Mouse (Mus musculus) midbrain, postnatal 0 days (tissue): ENCODE measurements at regions not wholly inside any gene's neighbourhood (a gene's known extent, or its start where the extent isn't known, plus 50 kb on each side); places are given as distances from the start of the nearest gene placed in this dataset.
A peak's percentile ranks its signal among the peaks of the same experiment; 100 is the strongest.

Experiments
- ATAC-seq: fragments of 200-750 bp; cut with Nextera tagmentation; 2 replicates; pipeline ENCODE4 v1.8.0; 2017; ENCODE audit warnings: moderate number of reproducible peaks, mild to moderate bottlenecking, moderate TSS enrichment, moderate library complexity; ENCODE audit not compliant: low FRiP score
- DNase-seq: peaks from one replicate; pipeline ENCODE4 v3.0.0-alpha.2; 2015; ENCODE audit warnings: low spot score
- H3K27ac ChIP-seq: fragments of 300-500 bp; sonication (generic); 2 replicates; pipeline ENCODE4 v1.5.1; 2014; ENCODE audit warnings: low read depth, mild to moderate bottlenecking, low read length, mixed read lengths
- H3K27me3 ChIP-seq: fragments of 300-500 bp; sonication (generic); 2 replicates; pipeline ENCODE4 v1.6.1; 2014; ENCODE audit warnings: low read length, control low read depth, mixed read lengths; ENCODE audit not compliant: insufficient read depth
- H3K36me3 ChIP-seq: fragments of 300-500 bp; sonication (generic); 2 replicates; pipeline ENCODE4 v1.6.1; 2014; ENCODE audit warnings: low read length, control low read depth, mixed read lengths; ENCODE audit not compliant: insufficient read depth
- H3K4me1 ChIP-seq: fragments of 300-500 bp; sonication (generic); 2 replicates; pipeline ENCODE4 v1.6.1; 2014; ENCODE audit warnings: mild to moderate bottlenecking, control low read depth, antibody characterized with exemption, low read length, mixed read lengths; ENCODE audit not compliant: insufficient read depth
- H3K4me2 ChIP-seq: fragments of 300-500 bp; sonication (generic); 2 replicates; pipeline ENCODE4 v1.6.1; 2014; ENCODE audit warnings: low read depth, mild to moderate bottlenecking, low read length, mixed read lengths; ENCODE audit not compliant: poor library complexity, severe bottlenecking
- H3K4me3 ChIP-seq: fragments of 300-500 bp; sonication (generic); 2 replicates; pipeline ENCODE4 v1.5.1; 2014; ENCODE audit warnings: low read depth, mild to moderate bottlenecking, low read length, moderate library complexity
- H3K9ac ChIP-seq: fragments of 300-500 bp; sonication (generic); replicated peaks from 2 replicates; pipeline ENCODE4 v1.6.1; 2014; ENCODE audit warnings: mild to moderate bottlenecking, low read length, moderate library complexity, mixed read lengths; ENCODE audit not compliant: poor library complexity, severe bottlenecking
- H3K9me3 ChIP-seq: fragments of 300-500 bp; sonication (generic); 2 replicates; pipeline ENCODE4 v1.6.1; 2016; ENCODE audit warnings: low read length, control low read depth
- CTCF ChIP-seq: IDR thresholded peaks from 2 replicates; pipeline ENCODE4 v1.5.1; 2016; ENCODE audit warnings: antibody characterized with exemption, mild to moderate bottlenecking
- WGBS: fragments of 180-500 bp; shearing (Covaris S2); extraction: QIAGEN DNeasy Blood & Tissue Kit; methylation state at CpG from one replicate; pipeline ENCODE4 v1.1.7; 2014; 5-methylcytosine and 5-hydroxymethylcytosine counted together

- Histone ChIP-seq H3K36me3 (no peaks in the 10 kb centered on the region), H3K9me3 (no peaks in the 10 kb centered on the region), H3K27ac (no peak overlapping the region), H3K27me3 (no peaks in the 10 kb centered on the region), H3K9ac (no peak overlapping the region), H3K4me3 (no peak overlapping the region), H3K4me1 (0 out of 2 replicates have a peak, but pooled peaks cover 4% of the 10 kb centered on the region), H3K4me2 (no peak overlapping the region)
- ATAC-seq (no peak), DNase-seq (no peak)
- 56% methylated on average over 3 of the region's 3 CpGs for WGBS
- TF ChIP-seq CTCF: no peak
Observed at GRCm38 (mm10) chr2:169410080-169410479, 177.5 kb downstream of the Gm11011 start.

- Histone ChIP-seq H3K36me3 (no peaks in the 10 kb centered on the region), H3K27me3 (no peaks in the 10 kb centered on the region), H3K27ac (peak overlapping the region; percentile 84), H3K4me2 (no peak overlapping the region), H3K9ac (no peak overlapping the region), H3K9me3 (peaks cover 4% of the 10 kb centered on the region; the same call in 1 of the 2 replicates), H3K4me1 (peaks cover 4% of the 10 kb centered on the region; the same call in 1 of the 2 replicates), H3K4me3 (no peak overlapping the region)
- no peak for TF ChIP-seq CTCF
- 13% methylated on average over 6 of the region's 6 CpGs for WGBS
- DNase-seq (peak; percentile 93), ATAC-seq (peak; percentile 89)
Observed at GRCm38 (mm10) chr2:169404908-169405690, 182.4 kb downstream of the Gm11011 start.

GRCm38 (mm10) chr2:169397758-169398157 is 189.8 kb downstream of the Gm11011 start:
- Histone ChIP-seq H3K9me3 (peaks cover 1% of the 10 kb centered on the region; the same call in 1 of the 2 replicates), H3K27ac (no peak overlapping the region), H3K4me3 (no peak overlapping the region), H3K4me1 (no peaks in the 10 kb centered on the region), H3K27me3 (no peaks in the 10 kb centered on the region), H3K36me3 (no peaks in the 10 kb centered on the region), H3K4me2 (no peak overlapping the region), H3K9ac (no peak overlapping the region)
- 62% methylated on average over 6 of the region's 6 CpGs for WGBS
- no peak for TF ChIP-seq CTCF
- DNase-seq (no peak), ATAC-seq (no peak)

- DNase-seq (no peak), ATAC-seq (no peak)
- 81% methylated on average over 4 of the region's 4 CpGs for WGBS
- no peaks in the 10 kb centered on the region for H3K4me1 ChIP-seq
- H3K4me3 ChIP-seq: no peak overlapping the region
- no peaks in the 10 kb centered on the region for H3K36me3 ChIP-seq
- no peak overlapping the region for H3K9ac ChIP-seq
- H3K9me3 ChIP-seq: no peaks in the 10 kb centered on the region
- H3K27me3 ChIP-seq: no peaks in the 10 kb centered on the region
- no peak for TF ChIP-seq CTCF
- H3K4me2 ChIP-seq: no peak overlapping the region
- no peak overlapping the region for H3K27ac ChIP-seq
Observed at GRCm38 (mm10) chr2:169397013-169397412, 190.5 kb downstream of the Gm11011 start.

GRCm38 (mm10) chr2:169396294-169396693 is 191.3 kb downstream of the Gm11011 start:
- no peaks in the 10 kb centered on the region for H3K36me3 ChIP-seq
- H3K9ac ChIP-seq: no peak overlapping the region
- no peak overlapping the region for H3K27ac ChIP-seq
- no peaks in the 10 kb centered on the region for H3K27me3 ChIP-seq
- TF ChIP-seq CTCF: no peak
- H3K4me2 ChIP-seq: no peak overlapping the region
- no peak for DNase-seq
- no peak overlapping the region for H3K4me3 ChIP-seq
- no peaks in the 10 kb centered on the region for H3K4me1 ChIP-seq
- 83% methylated on average over 4 of the region's 4 CpGs for WGBS
- ATAC-seq: no peak
- no peaks in the 10 kb centered on the region for H3K9me3 ChIP-seq

GRCm38 (mm10) chr2:169389611-169390010 is 197.9 kb downstream of the Gm11011 start:
- H3K27ac ChIP-seq: no peak overlapping the region

More at GRCm38 (mm10) chr2:169389611-169390010, 197.9 kb downstream of the Gm11011 start:
- H3K36me3 ChIP-seq: no peaks in the 10 kb centered on the region
- no peak for ATAC-seq
- no peak overlapping the region for H3K4me2 ChIP-seq
- H3K9me3 ChIP-seq: no peaks in the 10 kb centered on the region
- DNase-seq: peak; percentile 10
- H3K4me3 ChIP-seq: no peak overlapping the region
- H3K9ac ChIP-seq: no peak overlapping the region
- TF ChIP-seq CTCF: no peak
- WGBS: 82% methylated on average over 4 of the region's 4 CpGs
- no peaks in the 10 kb centered on the region for H3K27me3 ChIP-seq
- H3K4me1 ChIP-seq: 0 out of 2 replicates have a peak, but pooled peaks cover 4% of the 10 kb centered on the region
